Mouse (Mus musculus) ES-Bruce4 (cell line): ENCODE measurements around the gene Prss57.

Experiments used
- CTCF ChIP-seq: IDR thresholded peaks from one replicate; pipeline ENCODE4 v1.8.1; 2011; ENCODE audit warnings: low read depth, low read length
- EP300 ChIP-seq: IDR thresholded peaks from 2 replicates; pipeline ENCODE4 v1.6.1; 2011; ENCODE audit warnings: low read depth, low read length; ENCODE audit not compliant: insufficient read depth
- POLR2A ChIP-seq: IDR thresholded peaks from one replicate; pipeline ENCODE4 v1.8.1; 2011; ENCODE audit warnings: low read length; ENCODE audit not compliant: insufficient read depth

DNA sequence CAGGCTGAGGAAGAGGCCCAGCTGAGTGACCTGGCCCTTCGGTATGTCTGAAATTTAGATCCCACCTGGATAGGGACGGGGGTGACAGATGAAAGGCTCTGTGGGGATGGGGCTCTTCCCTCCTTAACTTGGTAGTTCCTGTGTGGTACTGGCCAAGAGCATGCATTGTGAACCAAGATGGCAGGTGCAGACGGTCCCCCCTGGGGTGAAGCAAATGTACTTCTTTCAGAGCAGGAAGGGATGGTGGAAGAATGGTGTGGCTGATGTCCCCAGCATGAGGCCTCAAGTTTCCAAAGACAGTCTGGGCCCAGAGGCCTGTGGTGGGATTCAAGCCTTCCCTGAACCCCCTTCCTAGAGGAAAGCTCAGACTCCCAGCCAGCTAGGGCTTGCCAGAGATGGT, 34.9 kb downstream of the Prss57 start:
- TF ChIP-seq CTCF = no peak
- TF ChIP-seq POLR2A = no peak
- TF ChIP-seq EP300 = no peak
